In the genomic region with DNA sequence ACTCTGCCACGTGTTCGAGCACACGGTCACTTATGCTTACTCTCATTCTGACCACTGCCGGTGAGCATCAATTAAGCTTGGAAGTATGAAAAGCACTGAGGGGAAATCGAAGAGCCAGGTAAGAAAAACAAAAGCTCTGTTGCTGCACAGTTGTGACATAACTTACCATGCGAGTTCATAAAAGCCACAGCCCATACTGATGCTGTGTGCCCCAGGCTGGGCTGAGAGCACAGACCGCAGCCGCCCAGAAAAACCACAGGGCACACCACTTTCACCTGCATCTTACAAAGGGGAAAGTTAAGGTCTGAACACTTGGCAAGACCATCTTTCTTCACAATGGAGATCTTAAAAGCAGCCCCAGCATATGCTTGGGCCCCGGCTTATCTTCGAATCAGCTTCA, we compare ENCODE assay signal across 24 mouse cellular contexts.
"Had no signal": no experiment of that assay in that cellular context is flagged by ENCODE, and none has a peak within 500 bp of the region (broad histone marks: within the 10 kb centered on the region; RNA-seq: fewer than 3 reads in every experiment).

No protein-coding gene starts in this region.

- H3K9me3 ChIP-seq: heart, embryonic 10.5 days; heart, embryonic 12.5 days; hindbrain, embryonic 13.5 days; hindbrain, embryonic 15.5 days; kidney, embryonic 15.5 days; limb, embryonic 13.5 days; limb, embryonic 15.5 days; liver, embryonic 12.5 days had no signal

- H3K4me3 ChIP-seq: heart, embryonic 10.5 days; heart, embryonic 12.5 days; hindbrain, embryonic 13.5 days; hindbrain, embryonic 15.5 days; kidney, embryonic 15.5 days; limb, embryonic 13.5 days; limb, embryonic 15.5 days; liver, embryonic 12.5 days had no signal

- DNase-seq: gastrocnemius, postnatal 14 days; gastrocnemius, postnatal 36 days; heart, adult 18-20 months; heart, postnatal 10 days; heart, postnatal 36 days; kidney, adult 11 months; kidney, adult 2 months; kidney, adult 9 months; kidney, postnatal 14 days; kidney, postnatal 36 days; layer of hippocampus, adult 9-11 months; layer of hippocampus, postnatal 36 days; left cerebral cortex, postnatal 4 days had no signal

- H3K36me3 ChIP-seq: heart, embryonic 10.5 days; heart, embryonic 12.5 days; hindbrain, embryonic 13.5 days; hindbrain, embryonic 15.5 days; kidney, embryonic 15.5 days; limb, embryonic 13.5 days; limb, embryonic 15.5 days; liver, embryonic 12.5 days had no signal

- H3K27ac ChIP-seq: heart, embryonic 10.5 days; hindbrain, embryonic 13.5 days; hindbrain, embryonic 15.5 days; hindbrain, postnatal 0 days; kidney, embryonic 15.5 days; kidney, postnatal 0 days; limb, embryonic 13.5 days; limb, embryonic 15.5 days; liver, embryonic 12.5 days; liver, embryonic 14.5 days had no signal

- H3K9ac ChIP-seq: heart, embryonic 12.5 days; hindbrain, embryonic 13.5 days; hindbrain, embryonic 15.5 days; kidney, embryonic 15.5 days; limb, embryonic 13.5 days; limb, embryonic 15.5 days; liver, embryonic 12.5 days; liver, embryonic 14.5 days had no signal

- H3K4me2 ChIP-seq: heart, embryonic 12.5 days; hindbrain, embryonic 13.5 days; hindbrain, embryonic 15.5 days; kidney, embryonic 15.5 days; limb, embryonic 13.5 days; limb, embryonic 15.5 days; liver, embryonic 12.5 days had no signal

- H3K4me1 ChIP-seq: heart, embryonic 10.5 days; heart, embryonic 12.5 days; hindbrain, embryonic 15.5 days; limb, embryonic 15.5 days; liver, embryonic 12.5 days had no signal

- H3K27me3 ChIP-seq: heart, embryonic 12.5 days; hindbrain, embryonic 13.5 days; hindbrain, embryonic 15.5 days; kidney, embryonic 15.5 days; limb, embryonic 15.5 days; liver, embryonic 12.5 days had no signal
